Mouse (Mus musculus) adrenal gland, adult 2 months (tissue): ENCODE measurements at regions not wholly inside any gene's neighbourhood (a gene's known extent, or its start where the extent isn't known, plus 50 kb on each side); places are given as distances from the start of the nearest gene placed in this dataset.
"Not testable (repeated sequence)": the region's sequence is repeated elsewhere in the genome, so short reads cannot be mapped to it uniquely, and the experiment has no call there.

Experiments
- DNase-seq: peaks from one replicate; pipeline ENCODE4 v3.0.0; 2021

DNA sequence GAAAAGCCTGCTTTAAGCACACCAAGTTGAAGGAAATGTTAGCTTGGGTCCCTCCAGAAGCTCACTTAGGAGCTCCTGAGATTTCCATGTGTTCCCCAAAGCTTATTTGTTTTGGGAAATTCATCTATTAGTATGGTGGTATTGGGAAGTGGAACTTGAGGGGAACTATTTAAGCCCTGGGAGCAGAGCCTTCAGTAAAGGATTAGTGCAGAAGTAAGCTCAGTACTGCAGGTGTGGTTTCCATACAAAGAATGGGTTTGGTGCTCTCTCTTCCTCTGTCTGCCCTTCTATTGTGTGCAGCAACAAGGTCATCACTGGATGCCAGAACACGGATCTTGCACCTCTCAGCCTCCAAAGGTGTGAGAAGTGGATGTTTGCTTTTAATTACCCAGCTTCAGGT lies 57.2 kb downstream of the Foxa2 start:
- DNase-seq = no peak

DNA sequence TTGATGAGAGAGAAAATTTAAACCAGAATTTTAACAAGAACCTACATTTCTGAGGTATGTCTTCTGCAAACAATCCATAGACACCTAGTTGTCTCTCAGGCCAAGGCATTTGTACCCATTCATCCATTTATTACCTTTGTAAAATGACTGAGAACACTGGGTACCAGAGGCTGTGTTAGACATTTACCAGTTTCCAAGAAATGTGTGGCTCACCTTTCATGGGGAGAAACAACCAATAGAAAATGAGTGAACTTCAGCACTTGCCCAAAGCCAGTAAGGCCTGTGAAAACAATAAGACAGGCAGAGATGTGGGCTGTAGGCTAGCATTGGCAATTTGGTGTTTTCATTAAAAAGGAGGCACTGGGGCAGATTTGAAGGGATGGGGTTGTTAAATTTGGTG lies 58.2 kb downstream of the Foxa2 start:
- DNase-seq = no peak

DNA sequence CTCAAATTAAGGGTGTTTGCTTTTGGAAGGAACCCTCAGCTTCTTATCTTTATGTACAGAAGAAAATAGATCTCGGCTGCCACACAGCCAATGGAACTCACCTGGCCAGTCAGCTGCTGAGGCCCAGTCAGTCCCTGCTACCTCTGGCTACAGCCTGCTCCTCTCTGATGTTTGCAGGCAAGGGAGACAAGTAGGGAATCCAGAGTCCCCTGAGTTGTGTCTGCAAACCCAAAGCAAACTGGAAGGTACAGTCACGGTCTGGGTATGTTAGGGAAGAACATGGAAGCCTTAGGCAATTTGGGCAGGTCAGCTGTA lies 61.6 kb downstream of the Foxa2 start:
- no peak for DNase-seq

DNA sequence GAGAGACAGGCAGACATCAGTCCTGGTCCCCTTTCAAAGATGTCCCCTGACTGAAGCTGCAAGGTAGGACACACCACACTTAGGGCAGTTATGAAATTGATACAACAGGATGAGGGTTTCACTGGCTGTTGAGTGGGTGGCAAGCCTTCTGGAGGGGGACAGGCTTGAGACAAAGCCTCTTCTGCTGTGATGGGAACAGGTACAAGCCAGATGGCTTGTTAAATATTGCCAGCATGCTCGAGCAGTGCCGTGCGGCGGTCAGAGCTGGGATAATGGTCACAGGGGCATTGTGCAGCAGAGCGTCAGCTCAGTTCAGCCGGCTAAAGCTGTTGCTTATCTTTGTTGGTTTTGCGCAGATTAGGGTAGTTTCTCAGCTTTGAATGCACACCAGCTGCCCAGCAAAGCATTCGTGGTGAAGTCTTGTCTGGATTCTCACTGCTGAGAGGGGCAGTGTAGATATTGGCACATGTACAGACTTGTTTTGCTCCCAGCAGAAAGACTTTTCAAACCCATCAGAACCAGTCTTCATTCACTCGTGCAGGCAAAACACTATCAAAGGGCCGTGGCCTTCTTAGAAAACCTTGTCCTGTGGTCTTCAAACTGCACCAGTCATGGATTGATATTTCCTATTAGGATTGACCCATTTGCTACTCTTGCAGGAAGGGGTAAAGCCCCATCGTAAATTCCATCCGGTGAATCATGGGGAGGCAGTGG lies 62.1 kb downstream of the Foxa2 start:
- no peak for DNase-seq

DNA sequence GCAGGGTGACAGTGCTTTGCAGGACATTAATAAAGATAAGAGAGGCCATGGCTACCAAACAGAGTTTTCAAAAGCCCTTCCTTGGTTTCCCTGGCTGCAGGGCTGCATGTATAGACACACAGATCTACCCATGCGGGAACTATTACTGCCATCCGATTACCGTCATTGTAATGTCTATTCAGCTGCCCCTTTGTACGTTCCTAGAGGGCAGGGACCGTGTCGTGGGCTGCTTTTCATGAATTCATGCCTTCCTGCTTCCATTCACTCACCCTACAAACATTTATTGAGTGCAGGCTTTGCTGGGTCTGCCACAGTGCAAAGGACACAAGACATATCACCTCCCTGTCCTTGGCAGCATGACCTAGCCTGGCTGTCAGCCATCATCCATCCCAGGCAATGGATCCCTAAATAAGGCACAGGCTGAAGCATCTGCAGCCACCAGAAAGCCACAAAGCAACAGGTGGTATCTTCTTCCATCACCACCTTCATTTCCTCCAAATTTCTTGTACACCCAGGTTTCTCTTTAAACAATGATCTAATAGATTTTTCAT lies 65.8 kb downstream of the Foxa2 start:
- DNase-seq = peak; percentile 35

DNA sequence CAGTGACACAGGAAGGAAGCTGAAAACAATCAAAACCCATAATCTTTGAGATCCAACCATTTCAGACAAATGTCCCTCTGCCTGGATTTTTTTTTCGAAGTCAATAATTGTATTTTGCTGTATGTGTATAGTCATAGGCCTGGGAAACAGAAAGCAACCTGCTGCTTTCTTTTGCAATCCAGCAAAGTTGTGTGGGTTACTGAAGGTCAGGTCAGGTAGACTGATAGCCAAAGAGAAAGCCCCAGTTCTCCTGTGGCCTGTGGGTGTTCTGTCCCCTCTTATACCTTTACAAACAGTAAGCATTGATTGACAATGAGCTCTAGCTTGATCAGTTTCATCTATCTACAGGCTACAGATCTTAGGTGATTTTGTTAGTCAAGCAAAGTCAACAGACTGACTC lies 66.4 kb downstream of the Foxa2 start:
- no peak for DNase-seq

DNA sequence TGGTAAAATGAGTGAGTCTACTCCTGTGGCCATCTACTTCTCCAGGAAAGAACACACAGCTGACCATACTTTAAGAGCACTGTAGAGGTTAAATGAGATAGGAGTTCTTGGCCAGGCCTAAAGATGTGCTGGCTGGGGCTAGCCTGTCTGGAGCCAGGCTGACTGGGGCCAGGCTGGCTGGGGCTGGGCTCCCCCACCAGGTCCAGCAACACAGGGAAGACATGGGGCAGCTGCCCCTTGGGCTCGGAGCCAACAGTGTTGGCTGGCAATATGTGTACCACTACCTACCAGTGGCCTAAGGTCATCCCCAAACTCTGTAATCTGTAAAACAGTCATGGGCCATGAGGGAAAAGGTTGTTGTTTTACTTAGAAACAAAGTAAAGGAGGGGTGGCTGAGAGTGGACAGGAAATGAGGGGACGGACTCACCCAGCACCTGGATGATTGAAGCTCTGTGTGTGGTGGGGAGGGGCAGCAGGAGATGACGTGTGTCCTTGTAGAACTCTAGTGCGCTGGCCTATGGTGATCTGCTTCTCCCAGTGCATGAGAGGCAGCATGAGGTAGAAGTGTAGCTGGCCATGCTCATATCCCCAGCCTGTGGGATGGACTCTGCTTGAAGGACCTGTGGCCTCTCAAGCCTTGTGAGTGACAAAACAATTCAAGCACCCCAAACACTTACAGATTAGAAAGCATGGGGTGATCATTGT lies 67.0 kb downstream of the Foxa2 start:
- no peak for DNase-seq

DNA sequence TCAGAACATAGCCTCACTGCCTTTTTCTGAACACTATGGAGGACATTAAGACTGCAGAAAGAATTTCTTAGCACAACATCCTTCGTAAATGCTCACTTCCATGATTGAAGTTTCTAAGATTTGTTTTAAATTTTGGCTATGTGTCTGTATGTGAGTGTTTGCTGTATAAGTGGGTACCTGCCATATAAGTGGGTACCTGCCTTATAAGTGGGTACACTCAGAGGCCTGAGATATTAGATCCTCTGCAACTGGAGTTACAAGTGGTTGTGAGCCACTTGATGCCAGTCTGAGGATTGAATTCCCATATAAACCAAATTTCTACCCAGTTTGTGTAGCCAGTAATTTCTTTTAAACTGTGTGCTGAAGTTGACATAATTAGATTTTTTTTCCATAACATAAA lies 67.8 kb downstream of the Foxa2 start:
- DNase-seq = no peak

DNA sequence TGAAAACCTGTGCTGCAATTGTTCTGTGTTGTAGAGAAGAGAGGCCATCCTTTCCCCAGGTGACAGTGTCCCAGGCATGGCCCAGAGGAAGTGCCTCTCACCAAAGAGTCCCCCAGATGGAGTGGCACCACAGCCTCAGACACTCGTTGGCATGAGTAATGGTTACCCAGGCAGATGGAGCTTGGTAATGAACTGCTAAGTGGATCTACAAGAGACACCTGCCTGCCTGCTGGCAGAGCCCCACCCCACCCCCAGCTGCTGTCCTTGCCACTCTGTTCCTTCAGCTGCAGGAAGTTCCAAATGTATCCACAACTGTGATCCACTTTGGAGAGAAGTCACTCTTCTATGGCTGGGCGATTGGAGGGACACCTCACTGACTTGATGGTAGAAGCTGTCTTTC lies 72.0 kb downstream of the Foxa2 start:
- no peak for DNase-seq

DNA sequence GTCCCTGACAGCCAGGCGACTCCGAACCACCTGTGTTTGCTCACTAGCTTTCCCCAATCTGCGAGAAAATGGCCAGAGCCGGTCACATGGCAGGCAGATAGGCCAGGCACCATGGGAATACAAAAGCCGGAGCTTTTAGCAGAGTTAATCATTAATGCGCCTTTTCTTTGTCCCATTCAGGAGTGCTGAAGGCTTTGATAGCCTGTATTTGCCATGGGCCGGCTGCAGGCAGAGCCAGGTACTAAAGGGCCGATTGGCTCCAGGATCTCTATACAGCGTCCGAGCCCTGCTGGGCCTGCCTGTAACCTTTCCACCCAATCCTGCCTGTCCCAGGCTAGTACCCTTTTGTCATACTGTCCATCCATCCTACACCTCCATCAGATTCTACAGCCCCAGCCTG lies 78.1 kb downstream of the Foxa2 start:
- DNase-seq = no peak

DNA sequence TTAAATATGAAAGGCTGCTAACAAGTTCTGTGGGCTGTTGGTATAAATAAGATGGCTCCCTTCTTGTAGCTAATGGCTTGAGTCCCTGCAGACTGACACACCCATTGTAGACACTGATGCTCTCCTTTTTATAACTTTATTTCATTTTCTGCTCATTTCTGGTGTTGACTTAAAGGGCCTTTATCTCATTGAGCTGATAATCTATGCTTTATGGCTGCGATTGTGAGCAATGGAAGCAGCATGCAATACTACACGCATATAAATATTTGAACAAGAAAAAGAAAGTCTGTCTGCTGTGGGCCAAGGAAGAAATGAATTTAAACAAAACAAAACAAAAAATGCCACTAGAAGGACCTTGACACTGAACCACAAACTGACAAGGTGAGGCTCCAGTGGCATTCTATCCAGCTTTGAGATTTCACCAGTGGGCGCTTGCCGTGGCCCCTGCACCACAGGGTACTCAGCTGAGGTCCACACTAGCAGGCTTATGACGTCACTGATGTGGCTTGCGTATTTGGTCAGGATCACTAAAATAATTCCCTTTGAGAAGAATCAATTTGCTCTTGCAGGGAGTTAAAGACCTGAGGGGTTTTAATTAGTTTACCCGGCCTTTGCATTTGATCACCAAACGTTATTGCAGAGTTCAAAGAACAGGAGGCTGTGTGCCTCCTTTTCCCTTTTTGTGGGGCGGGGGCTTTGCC lies 78.8 kb downstream of the Foxa2 start:
- no peak for DNase-seq

DNA sequence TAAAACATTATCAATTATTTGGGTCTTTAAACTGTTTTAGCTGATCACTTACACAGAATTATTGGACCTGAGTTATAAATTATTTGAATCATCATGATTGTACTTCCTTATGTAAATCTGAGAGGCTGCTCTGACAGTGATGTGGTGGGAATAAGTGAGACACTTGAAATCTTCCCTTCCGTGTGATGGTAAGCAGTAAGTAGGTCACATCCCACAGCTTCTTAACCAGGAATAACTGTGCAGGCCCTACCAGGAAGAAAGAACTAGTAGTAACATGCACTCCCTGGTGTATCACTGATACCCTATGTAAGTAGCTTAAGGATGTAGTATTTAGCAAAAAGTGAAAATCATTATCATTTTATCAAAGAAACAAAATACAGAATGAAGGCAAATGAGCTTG lies 83.5 kb downstream of the Foxa2 start:
- DNase-seq = not testable (repeated sequence)

DNA sequence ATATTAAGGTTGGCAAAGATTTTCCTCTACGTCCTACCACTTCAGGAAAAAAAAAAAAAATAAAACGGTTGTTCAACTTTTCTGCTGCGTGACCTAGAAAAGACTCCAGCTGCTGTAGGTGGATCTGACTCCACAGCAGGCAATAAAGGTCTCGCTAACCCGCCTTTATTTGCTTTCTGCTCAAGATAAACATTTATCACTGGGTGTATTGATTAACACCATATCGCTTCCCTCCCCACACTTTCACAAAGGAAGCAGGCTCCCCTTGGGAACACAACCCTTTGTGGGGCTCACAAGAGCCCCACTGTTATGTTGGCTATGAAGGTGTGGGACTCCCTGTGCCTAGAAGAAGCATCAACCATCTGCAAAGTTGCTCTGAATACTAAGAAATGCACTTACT lies 85.1 kb downstream of the Foxa2 start:
- DNase-seq = no peak

DNA sequence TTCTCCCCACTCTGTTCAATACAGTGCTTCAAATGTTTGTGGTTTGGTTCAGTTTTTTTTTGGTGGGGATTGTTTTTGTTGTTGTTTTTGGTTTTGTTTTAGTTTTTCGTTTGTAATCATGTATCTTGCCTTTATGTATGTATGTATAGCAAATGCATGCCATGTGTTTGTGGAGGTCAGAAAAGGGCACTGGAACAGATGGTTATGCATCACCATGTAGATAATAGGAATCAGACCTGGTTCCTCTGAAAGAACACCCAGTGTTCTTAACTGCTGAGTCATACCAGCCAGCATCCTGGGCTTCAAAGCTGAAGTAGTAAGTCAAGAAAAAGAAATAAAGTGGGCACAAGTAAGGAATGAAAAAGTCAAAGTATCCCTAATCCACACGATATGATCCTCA lies 92.6 kb downstream of the Foxa2 start:
- no peak for DNase-seq

DNA sequence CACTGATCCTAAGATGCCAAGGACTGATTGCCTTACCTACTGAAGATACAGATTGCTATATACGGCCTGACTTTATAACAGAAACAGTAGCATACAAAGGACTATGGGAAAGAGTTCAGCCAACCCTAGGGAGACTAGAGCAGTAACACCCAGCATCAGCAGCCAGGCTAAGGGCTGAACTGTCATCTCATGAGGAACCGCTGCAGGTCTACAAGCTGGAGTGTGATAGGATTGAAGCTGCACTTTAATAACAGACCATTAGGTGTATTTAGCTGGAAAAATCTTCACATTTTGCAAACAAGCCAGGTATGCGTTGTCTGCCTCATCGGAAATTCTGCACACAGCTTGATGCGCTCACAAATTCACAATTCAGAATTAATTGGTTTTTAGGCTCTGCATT lies 95.5 kb downstream of the Foxa2 start:
- no peak for DNase-seq

DNA sequence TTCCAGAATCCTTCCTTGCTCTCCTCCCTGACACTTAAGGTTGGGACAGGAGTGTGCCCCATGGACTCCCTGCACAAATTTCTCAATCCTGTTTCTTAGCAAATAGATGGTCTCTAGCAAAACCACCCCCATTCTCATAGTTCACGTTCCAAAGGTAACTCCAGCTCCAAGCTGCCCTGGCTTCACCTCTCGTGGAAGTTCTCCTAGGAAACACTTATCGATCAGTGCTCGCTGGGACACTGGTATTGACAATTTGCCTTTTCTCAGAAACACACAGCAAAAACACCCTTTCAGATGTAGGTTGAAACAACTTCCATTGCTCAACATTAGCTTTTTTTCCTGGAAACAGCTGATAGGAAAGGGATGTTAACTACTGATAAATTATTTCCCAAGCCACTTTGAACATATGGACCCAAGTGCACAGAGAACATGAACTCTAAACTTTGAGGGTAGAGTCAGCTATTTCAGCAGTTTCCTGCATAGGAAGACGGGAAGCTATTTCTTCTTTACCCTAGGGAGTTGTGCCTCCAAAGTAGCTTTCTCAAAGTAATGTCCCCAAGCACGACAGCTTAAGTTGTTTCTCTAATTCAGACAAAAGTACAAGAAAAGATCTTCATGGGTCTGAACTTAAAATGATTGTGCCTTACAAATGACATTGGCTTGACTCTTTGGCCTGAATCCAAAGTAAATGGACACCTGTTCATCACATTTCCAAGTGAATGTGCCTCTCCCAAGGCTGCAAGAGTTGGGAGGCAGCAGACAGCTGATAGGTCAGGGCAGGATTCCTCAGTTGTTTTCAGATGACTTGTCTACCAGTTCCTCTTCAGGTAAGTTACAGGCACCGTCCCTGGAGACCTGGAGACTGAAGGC lies 102.4 kb downstream of the Foxa2 start:
- DNase-seq = no peak

DNA sequence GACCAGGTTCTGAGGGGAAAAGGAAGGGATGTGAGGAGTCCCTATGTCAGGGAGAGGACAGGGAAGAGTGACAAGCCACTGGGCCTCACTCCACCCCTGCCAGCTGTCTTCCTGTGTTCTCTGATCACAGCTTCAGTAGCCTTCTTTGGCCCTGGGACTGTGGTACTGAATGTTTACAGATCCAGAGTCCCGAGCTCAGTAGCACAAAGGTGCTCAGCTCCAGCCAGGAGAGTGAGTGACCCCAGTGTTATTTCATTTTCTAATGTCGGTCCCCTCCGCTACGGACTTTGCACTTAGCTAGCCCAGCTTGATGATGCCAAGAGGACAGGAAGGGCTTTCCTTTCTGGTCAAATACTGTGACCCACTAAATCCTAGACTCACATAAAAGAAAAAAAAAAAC lies 104.2 kb downstream of the Foxa2 start:
- DNase-seq = no peak

DNA sequence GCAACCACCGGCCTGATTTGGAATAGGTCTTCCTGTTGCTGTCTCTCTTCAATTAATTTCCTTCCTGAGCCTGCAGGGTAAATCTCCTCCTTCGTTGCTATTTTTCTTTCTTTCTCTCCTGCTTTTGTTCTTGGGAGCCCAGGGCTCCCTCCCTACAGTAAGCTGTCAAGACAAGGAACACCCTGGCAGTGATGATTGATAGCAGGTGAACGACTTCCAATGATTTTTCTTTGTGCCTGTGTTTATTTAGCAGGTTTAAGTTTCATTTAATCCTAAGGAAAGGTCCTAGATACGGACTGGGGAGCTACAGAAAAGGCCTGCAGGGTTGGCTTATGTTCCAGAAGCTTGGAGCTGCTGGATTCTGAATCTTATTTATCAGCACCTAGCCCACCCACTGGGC lies 105.5 kb downstream of the Foxa2 start:
- no peak for DNase-seq

DNA sequence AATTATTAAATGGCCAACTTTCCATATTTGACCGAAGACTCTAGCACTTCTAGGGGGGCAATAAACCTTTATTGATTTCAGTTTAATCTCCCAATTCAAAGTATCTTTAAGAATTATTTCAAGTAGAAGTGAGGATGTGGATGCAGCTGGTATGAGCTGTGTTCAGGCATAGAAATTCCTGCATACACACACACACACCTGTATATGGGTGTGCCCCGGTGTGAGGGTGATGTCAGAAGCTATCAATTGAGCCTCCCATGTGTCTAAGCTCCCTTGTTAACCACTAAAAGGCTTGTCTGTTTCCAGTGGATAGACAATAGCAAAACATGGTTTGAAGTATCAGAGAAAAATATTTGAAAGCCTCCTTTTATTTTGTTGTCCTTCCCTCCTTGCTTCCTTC lies 114.3 kb downstream of the Foxa2 start:
- DNase-seq = no peak

DNA sequence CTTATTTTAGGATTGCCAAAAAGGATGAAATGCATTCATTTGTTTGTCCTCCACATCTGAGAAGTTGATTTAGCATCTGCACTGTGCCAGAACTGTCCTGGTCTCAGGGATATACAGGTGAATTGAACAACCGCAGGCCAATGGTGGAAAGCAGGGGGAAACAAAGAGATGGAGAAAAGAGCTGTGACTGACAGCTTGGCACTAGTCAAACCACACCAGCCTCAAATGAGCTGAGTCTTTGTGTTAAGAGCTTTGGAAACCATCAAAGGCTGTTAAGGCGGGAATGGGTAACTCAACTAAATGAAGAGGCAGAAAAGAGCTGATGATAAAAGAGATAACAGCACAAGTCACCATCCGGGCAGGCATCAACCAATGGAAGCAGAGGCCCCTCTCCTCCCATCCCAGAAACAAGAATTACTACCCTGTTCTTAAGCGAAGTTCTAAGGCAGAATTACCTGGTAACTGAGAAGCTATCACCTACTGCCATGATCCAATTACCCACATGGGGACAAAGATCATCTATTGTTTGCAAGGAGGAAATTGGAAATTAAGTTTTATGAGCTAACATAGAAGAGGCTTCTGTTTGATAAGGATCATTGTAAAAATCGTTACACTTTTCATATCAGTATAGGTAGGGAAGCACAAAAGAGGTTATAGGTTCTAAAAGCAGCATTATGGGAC lies 117.6 kb downstream of the Foxa2 start:
- DNase-seq = no peak

DNA sequence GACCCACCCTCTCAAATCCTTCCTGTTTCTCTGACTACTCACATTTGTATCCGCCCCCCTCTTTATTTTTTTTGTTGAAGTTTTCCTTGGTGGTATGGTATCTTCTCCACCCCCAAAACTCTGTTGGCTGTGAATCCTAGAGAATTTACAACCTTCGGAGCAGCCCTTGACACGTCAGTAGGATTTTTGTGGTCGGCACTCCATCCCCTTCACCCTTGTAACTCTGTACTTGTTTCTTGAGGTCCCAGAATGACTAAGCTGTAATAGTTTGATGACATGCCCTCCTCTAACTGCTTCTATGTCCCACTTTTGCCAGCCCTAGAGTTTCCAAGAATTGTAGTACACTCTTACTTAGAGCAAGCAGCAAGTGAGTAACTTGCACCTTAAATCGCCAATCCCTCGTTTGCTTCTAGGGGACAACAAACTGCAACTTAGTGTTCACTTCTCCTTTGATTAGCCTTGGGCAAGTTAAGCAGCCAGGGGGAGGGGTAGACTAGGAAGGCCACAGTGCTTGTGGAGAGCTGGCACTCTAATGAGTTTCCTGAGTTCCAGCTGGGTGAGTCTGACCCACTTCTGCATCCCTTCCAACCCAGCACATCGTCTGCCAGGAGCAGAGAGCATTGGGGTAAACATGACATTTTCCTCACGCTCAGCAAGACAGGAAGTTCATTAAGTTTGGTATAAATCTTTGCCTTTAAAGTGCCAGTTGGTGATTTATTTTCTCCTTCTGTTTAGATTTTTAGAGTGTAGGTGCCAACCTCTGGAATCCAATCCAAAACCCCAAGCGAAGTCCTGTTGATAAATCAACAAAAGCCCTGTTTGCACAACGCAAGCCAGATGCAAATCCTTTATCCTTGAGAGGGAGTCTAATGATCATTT lies 118.7 kb downstream of the Foxa2 start:
- peak; percentile 20 for DNase-seq
